Mouse (Mus musculus) heart, embryonic 14.5 days (tissue): ENCODE measurements around the gene Efnb2. TPM values are rescaled to one million over a fixed set of nuclear protein-coding genes. Genes with fewer than 3 reads are reported as not detected.
A peak's percentile ranks its signal among the peaks of the same experiment; 100 is the strongest.

Experiments
- ATAC-seq: fragments of 200-750 bp; cut with Nextera tagmentation; 2 replicates; pipeline ENCODE4 v1.8.0; 2017; ENCODE audit warnings: low read depth, moderate TSS enrichment; ENCODE audit not compliant: insufficient number of reproducible peaks, insufficient read depth, low FRiP score
- H3K27ac ChIP-seq, 2 experiments: fragments of 200-500 bp in 1 of 2; fragments of 300-500 bp in 1 of 2; sonication (generic) in 1 of 2; replicated peaks in 1 of 2; 2 replicates each; pipeline ENCODE4 v1.5.1; 2012 to 2014; ENCODE audit warnings: low read depth in 2 of 2, low read length in 2 of 2, control low read depth in 1 of 2, mild to moderate bottlenecking in 1 of 2, mixed read lengths in 1 of 2; ENCODE audit not compliant: control insufficient read depth in 1 of 2, insufficient read depth in 1 of 2
- H3K27me3 ChIP-seq: fragments of 300-500 bp; sonication (generic); 2 replicates; pipeline ENCODE4 v1.6.1; 2014; ENCODE audit warnings: mild to moderate bottlenecking, low read length, control low read depth; ENCODE audit not compliant: control insufficient read depth, insufficient read depth
- H3K36me3 ChIP-seq: fragments of 300-500 bp; sonication (generic); 2 replicates; pipeline ENCODE4 v1.6.1; 2014; ENCODE audit warnings: mild to moderate bottlenecking, control low read depth, low read length, mixed read lengths; ENCODE audit not compliant: control insufficient read depth, insufficient read depth
- H3K4me1 ChIP-seq, 2 experiments: fragments of 200-500 bp in 1 of 2; fragments of 300-500 bp in 1 of 2; sonication (generic) in 1 of 2; 2 replicates each; pipeline ENCODE4 v1.6.1; 2012 to 2014; ENCODE audit warnings: low read length in 2 of 2, control low read depth in 1 of 2, mixed read lengths in 1 of 2; ENCODE audit not compliant: control insufficient read depth in 2 of 2, insufficient read depth in 2 of 2
- H3K4me2 ChIP-seq: fragments of 300-500 bp; sonication (generic); 2 replicates; pipeline ENCODE4 v1.6.1; 2014; ENCODE audit warnings: mild to moderate bottlenecking, low read length
- H3K4me3 ChIP-seq, 2 experiments: fragments of 200-500 bp in 1 of 2; fragments of 300-500 bp in 1 of 2; sonication (generic) in 1 of 2; 2 replicates each; pipeline ENCODE4 v1.5.1; 2012 to 2014; ENCODE audit warnings: low read length in 2 of 2, mild to moderate bottlenecking in 2 of 2, control low read depth in 1 of 2, low read depth in 1 of 2, moderate library complexity in 1 of 2; ENCODE audit not compliant: control insufficient read depth in 1 of 2, insufficient read depth in 1 of 2
- H3K9ac ChIP-seq: fragments of 300-500 bp; sonication (generic); 2 replicates; pipeline ENCODE4 v1.6.1; 2014; ENCODE audit warnings: mild to moderate bottlenecking, low read length
- H3K9me3 ChIP-seq: fragments of 300-500 bp; sonication (generic); 2 replicates; pipeline ENCODE4 v1.6.1; 2016; ENCODE audit warnings: low read length, control low read depth; ENCODE audit not compliant: control insufficient read depth
- WGBS: fragments of 180-500 bp; shearing (Covaris S2); extraction: QIAGEN DNeasy Blood & Tissue Kit; methylation state at CpG from one replicate; pipeline ENCODE4 v1.1.7; 2014; 5-methylcytosine and 5-hydroxymethylcytosine counted together
- polyA plus RNA-seq: library from polyadenylated mRNA; unstranded; fragments of >200 nt; fragmentation: Nextera tagmentation; extraction: Ambion mirVana; gene quantifications from 2 replicates; pipeline ENCODE4 v1.2.1, GENCODE M21; 2014

Gene Efnb2
- polyA plus RNA-seq, 1 experiment from 2014 or later, result 18.7 TPM

GRCm38 (mm10) chr8:8605621-8606020 lies 55.4 kb downstream of the Efnb2 start:
- peaks cover 3 to 6% of the 10 kb centered on the region in 2 experiments; a peak in 3 of 4 replicates for H3K4me1 ChIP-seq
- H3K27me3 ChIP-seq, result no peaks in the 10 kb centered on the region
- no peak overlapping the region for H3K9ac ChIP-seq
- H3K4me3 ChIP-seq, result no peak overlapping the region
- ATAC-seq, result no peak
- 71% methylated on average over 4 of the region's 4 CpGs for WGBS
- no peak overlapping the region for H3K27ac ChIP-seq
- no peaks in the 10 kb centered on the region for H3K36me3 ChIP-seq
- no peaks in the 10 kb centered on the region for H3K9me3 ChIP-seq
- no peak overlapping the region for H3K4me2 ChIP-seq

- H3K4me3 ChIP-seq, result no peak overlapping the region
- H3K4me1 ChIP-seq, result peaks cover 3 to 6% of the 10 kb centered on the region in 2 experiments; a peak in 3 of 4 replicates
- 63% methylated on average over 6 of the region's 6 CpGs for WGBS
- H3K4me2 ChIP-seq, result no peak overlapping the region
- no peak overlapping the region for H3K9ac ChIP-seq
- no peak overlapping the region for H3K27ac ChIP-seq
- no peaks in the 10 kb centered on the region for H3K9me3 ChIP-seq
- ATAC-seq, result no peak
- no peaks in the 10 kb centered on the region for H3K36me3 ChIP-seq
- H3K27me3 ChIP-seq, result no peaks in the 10 kb centered on the region
Measured at GRCm38 (mm10) chr8:8603875-8604274, 57.2 kb downstream of the Efnb2 start.

- H3K4me2 ChIP-seq, result no peak overlapping the region
- H3K9me3 ChIP-seq, result no peaks in the 10 kb centered on the region
- H3K4me3 ChIP-seq, result no peak overlapping the region
- no peak overlapping the region for H3K9ac ChIP-seq
- WGBS, result 47% methylated on average over 7 of the region's 7 CpGs
- H3K36me3 ChIP-seq, result no peaks in the 10 kb centered on the region
- peak; percentile 26; the same call in 1 of the 2 replicates for ATAC-seq
- H3K27me3 ChIP-seq, result no peaks in the 10 kb centered on the region
- H3K4me1 ChIP-seq, result peaks cover 3 to 10% of the 10 kb centered on the region in 2 experiments
- H3K27ac ChIP-seq, result no peak overlapping the region
Measured at GRCm38 (mm10) chr8:8602616-8603461, 58.2 kb downstream of the Efnb2 start.

DNA sequence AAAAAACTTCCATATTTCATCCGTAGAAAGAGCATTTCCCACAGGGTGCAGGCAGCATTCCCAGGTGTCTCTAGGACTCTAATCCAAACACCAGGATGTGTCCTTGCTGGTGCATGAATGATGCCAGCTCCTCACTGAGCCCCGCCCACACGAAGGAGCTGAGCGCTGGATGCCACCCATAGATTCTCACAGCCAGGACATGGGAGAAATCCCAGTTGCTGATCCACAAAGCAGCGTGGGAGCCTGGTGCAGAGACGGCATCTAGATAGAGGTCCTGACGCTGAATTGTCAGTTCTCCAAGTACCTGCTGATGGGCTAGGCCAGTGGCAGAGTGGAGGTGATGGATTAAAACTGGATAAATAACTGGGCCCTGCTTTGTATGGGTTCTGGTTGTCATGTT lies 61.1 kb downstream of the Efnb2 start:
- WGBS, result 86% methylated on average over 7 of the region's 7 CpGs
- no peak overlapping the region for H3K27ac ChIP-seq
- no peak overlapping the region for H3K4me3 ChIP-seq
- no peak overlapping the region for H3K9ac ChIP-seq
- H3K9me3 ChIP-seq, result no peaks in the 10 kb centered on the region
- ATAC-seq, result no peak
- H3K27me3 ChIP-seq, result no peaks in the 10 kb centered on the region
- peaks cover 7 to 17% of the 10 kb centered on the region in 2 experiments for H3K4me1 ChIP-seq
- no peak overlapping the region for H3K4me2 ChIP-seq
- no peaks in the 10 kb centered on the region for H3K36me3 ChIP-seq

- H3K27me3 ChIP-seq, result no peaks in the 10 kb centered on the region
- H3K4me3 ChIP-seq, result no peak overlapping the region
- no peak overlapping the region for H3K9ac ChIP-seq
- 0 out of 2 replicates have a peak overlapping the region, but pooled peaks have one; percentile 18 for H3K4me2 ChIP-seq
- no peak for ATAC-seq
- no peaks in the 10 kb centered on the region for H3K9me3 ChIP-seq
- 22% methylated on average over 13 of the region's 13 CpGs for WGBS
- no peak overlapping the region for H3K27ac ChIP-seq
- no peaks in the 10 kb centered on the region for H3K36me3 ChIP-seq
- peaks cover 4 to 11% of the 10 kb centered on the region in 2 experiments for H3K4me1 ChIP-seq
Measured at GRCm38 (mm10) chr8:8597434-8597833, 63.6 kb downstream of the Efnb2 start.

- WGBS, result 57% methylated on average over 12 of the region's 12 CpGs
- Histone ChIP-seq H3K27ac (no peak overlapping the region), H3K9me3 (no peaks in the 10 kb centered on the region), H3K36me3 (no peaks in the 10 kb centered on the region), H3K27me3 (no peaks in the 10 kb centered on the region), H3K4me2 (no peak overlapping the region), H3K4me3 (no peak overlapping the region), H3K9ac (no peak overlapping the region), H3K4me1 (peaks cover 4 to 11% of the 10 kb centered on the region in 2 experiments)
- ATAC-seq, result no peak
Measured at GRCm38 (mm10) chr8:8595831-8596611, 65.0 kb downstream of the Efnb2 start.

- H3K4me3 ChIP-seq, result no peak overlapping the region
- no peaks in the 10 kb centered on the region for H3K9me3 ChIP-seq
- H3K27me3 ChIP-seq, result no peaks in the 10 kb centered on the region
- peaks cover 9 to 18% of the 10 kb centered on the region in 2 experiments for H3K4me1 ChIP-seq
- H3K4me2 ChIP-seq, result no peak overlapping the region
- H3K27ac ChIP-seq, result no peak overlapping the region
- no peak for ATAC-seq
- H3K9ac ChIP-seq, result no peak overlapping the region
- H3K36me3 ChIP-seq, result no peaks in the 10 kb centered on the region
- 87% methylated on average over 7 of the region's 7 CpGs for WGBS
Measured at GRCm38 (mm10) chr8:8593812-8594211, 67.2 kb downstream of the Efnb2 start.
